Mouse (Mus musculus): ENCODE measurements around the gene Ift122.

DNA sequence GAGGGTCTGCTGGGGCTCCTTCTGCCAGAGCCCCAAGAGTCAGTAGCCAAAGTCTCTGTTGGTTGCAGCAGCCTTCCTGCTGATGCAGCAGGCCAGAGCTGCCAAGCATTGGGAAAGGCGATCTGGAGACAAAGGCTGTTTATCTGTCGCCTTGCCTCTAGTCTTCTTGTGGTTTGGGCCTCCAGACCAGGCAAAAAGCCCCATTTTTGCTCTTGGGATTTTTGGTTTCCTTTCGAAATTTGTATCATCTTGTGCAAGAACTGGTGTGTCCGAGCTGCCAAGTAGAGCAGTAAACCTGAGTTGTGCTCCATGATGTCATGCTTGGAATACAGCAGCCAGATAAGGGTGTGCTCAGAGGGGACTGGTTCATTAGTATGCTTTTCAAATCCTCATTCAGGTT, 43.8 kb downstream of the Ift122 start:
- TF ChIP-seq GATA1 (IDR thresholded peaks at IDR 0.05; ENCODE audit: borderline replicate concordance, low read length) (no peak), FLI1 (IDR thresholded peaks at IDR 0.05; ENCODE audit: low read length) (no peak)
